Mouse (Mus musculus): ENCODE measurements at regions not wholly inside any gene's neighbourhood (a gene's known extent, or its start where the extent isn't known, plus 50 kb on each side); places are given as distances from the start of the nearest gene placed in this dataset.

GRCm38 (mm10) chr10:37275271-37275670 is 136.6 kb upstream of the Marcks start:
- Histone ChIP-seq H3K9me3 (replicated peaks; ENCODE audit: control insufficient read depth, low read length) (no peaks in the 10 kb centered on the region), H3K9ac (ENCODE audit: low read length) (no peak overlapping the region), H3K27me3 (ENCODE audit: control insufficient read depth, insufficient read depth, low read length) (no peaks in the 10 kb centered on the region), H3K27ac (ENCODE audit: low read length) (no peak overlapping the region), H3K4me1 (ENCODE audit: control insufficient read depth, insufficient read depth, low read length) (peaks cover 2% of the 10 kb centered on the region; the same call in 1 of the 2 replicates), H3K4me3 (ENCODE audit: low read length) (no peak overlapping the region), H3K4me2 (ENCODE audit: low read depth, low read length) (no peak overlapping the region), H3K36me3 (ENCODE audit: control insufficient read depth, insufficient read depth) (no peaks in the 10 kb centered on the region)
- no peak for ATAC-seq (replicated peaks; ENCODE audit: extremely low read depth, insufficient read depth, low FRiP score)
- WGBS: 74% methylated on average over 7 of the region's 7 CpGs

- no peak overlapping the region for H3K4me2 ChIP-seq (ENCODE audit: low read depth, low read length)
- no peak overlapping the region for H3K27ac ChIP-seq (ENCODE audit: low read length)
- no peaks in the 10 kb centered on the region for H3K4me1 ChIP-seq (ENCODE audit: control insufficient read depth, insufficient read depth, low read length)
- H3K9me3 ChIP-seq (replicated peaks; ENCODE audit: control insufficient read depth, low read length): no peaks in the 10 kb centered on the region
- H3K36me3 ChIP-seq (ENCODE audit: control insufficient read depth, insufficient read depth): no peaks in the 10 kb centered on the region
- H3K4me3 ChIP-seq (ENCODE audit: low read length): no peak overlapping the region
- WGBS: 91% methylated on average over 1 of the region's 1 CpGs
- no peak overlapping the region for H3K9ac ChIP-seq (ENCODE audit: low read length)
- no peak for ATAC-seq (replicated peaks; ENCODE audit: extremely low read depth, insufficient read depth, low FRiP score)
- no peaks in the 10 kb centered on the region for H3K27me3 ChIP-seq (ENCODE audit: control insufficient read depth, insufficient read depth, low read length)
These were observed 133.2 kb upstream of the Marcks start for GRCm38 (mm10) chr10:37271967-37272366.

- Histone ChIP-seq H3K27me3 (ENCODE audit: control insufficient read depth, insufficient read depth, low read length) (no peaks in the 10 kb centered on the region), H3K4me3 (ENCODE audit: low read length) (no peak overlapping the region), H3K36me3 (ENCODE audit: control insufficient read depth, insufficient read depth) (no peaks in the 10 kb centered on the region), H3K27ac (ENCODE audit: low read length) (no peak overlapping the region), H3K9ac (ENCODE audit: low read length) (no peak overlapping the region), H3K4me1 (ENCODE audit: control insufficient read depth, insufficient read depth, low read length) (no peaks in the 10 kb centered on the region), H3K9me3 (replicated peaks; ENCODE audit: control insufficient read depth, low read length) (no peaks in the 10 kb centered on the region), H3K4me2 (ENCODE audit: low read depth, low read length) (no peak overlapping the region)
- WGBS: 64% methylated on average over 10 of the region's 10 CpGs
- no peak for ATAC-seq (replicated peaks; ENCODE audit: extremely low read depth, insufficient read depth, low FRiP score)
These were observed 131.7 kb upstream of the Marcks start for GRCm38 (mm10) chr10:37270236-37271000.

- Histone ChIP-seq H3K36me3 (ENCODE audit: control insufficient read depth, insufficient read depth) (no peaks in the 10 kb centered on the region), H3K27ac (ENCODE audit: low read length) (no peak overlapping the region), H3K9me3 (replicated peaks; ENCODE audit: control insufficient read depth, low read length) (no peaks in the 10 kb centered on the region), H3K4me2 (ENCODE audit: low read depth, low read length) (no peak overlapping the region), H3K27me3 (ENCODE audit: control insufficient read depth, insufficient read depth, low read length) (no peaks in the 10 kb centered on the region), H3K4me1 (ENCODE audit: control insufficient read depth, insufficient read depth, low read length) (no peaks in the 10 kb centered on the region), H3K4me3 (ENCODE audit: low read length) (no peak overlapping the region), H3K9ac (ENCODE audit: low read length) (no peak overlapping the region)
- no peak for ATAC-seq (replicated peaks; ENCODE audit: extremely low read depth, insufficient read depth, low FRiP score)
- 78% methylated on average over 1 of the region's 1 CpGs for WGBS
These were observed 128.2 kb upstream of the Marcks start for GRCm38 (mm10) chr10:37266909-37267308.

GRCm38 (mm10) chr10:37260791-37261488 is 122.2 kb upstream of the Marcks start:
- Histone ChIP-seq H3K27ac (ENCODE audit: low read length) (no peak overlapping the region), H3K4me2 (ENCODE audit: low read depth, low read length) (no peak overlapping the region), H3K36me3 (ENCODE audit: control insufficient read depth, insufficient read depth) (no peaks in the 10 kb centered on the region), H3K4me1 (ENCODE audit: control insufficient read depth, insufficient read depth, low read length) (no peaks in the 10 kb centered on the region), H3K27me3 (ENCODE audit: control insufficient read depth, insufficient read depth, low read length) (no peaks in the 10 kb centered on the region), H3K4me3 (ENCODE audit: low read length) (no peak overlapping the region), H3K9ac (ENCODE audit: low read length) (no peak overlapping the region), H3K9me3 (replicated peaks; ENCODE audit: control insufficient read depth, low read length) (no peaks in the 10 kb centered on the region)
- 69% methylated on average over 8 of the region's 8 CpGs for WGBS
- no peak; the same call in 1 of the 2 replicates for ATAC-seq (replicated peaks; ENCODE audit: extremely low read depth, insufficient read depth, low FRiP score)

GRCm38 (mm10) chr10:37259186-37259585 is 120.5 kb upstream of the Marcks start:
- ATAC-seq (replicated peaks; ENCODE audit: extremely low read depth, insufficient read depth, low FRiP score): no peak
- H3K4me2 ChIP-seq (ENCODE audit: low read depth, low read length): no peak overlapping the region
- no peak overlapping the region for H3K27ac ChIP-seq (ENCODE audit: low read length)
- H3K4me1 ChIP-seq (ENCODE audit: control insufficient read depth, insufficient read depth, low read length): no peaks in the 10 kb centered on the region
- no peaks in the 10 kb centered on the region for H3K9me3 ChIP-seq (replicated peaks; ENCODE audit: control insufficient read depth, low read length)
- no peak overlapping the region for H3K9ac ChIP-seq (ENCODE audit: low read length)
- no peak overlapping the region for H3K4me3 ChIP-seq (ENCODE audit: low read length)
- H3K27me3 ChIP-seq (ENCODE audit: control insufficient read depth, insufficient read depth, low read length): no peaks in the 10 kb centered on the region
- WGBS: 85% methylated on average over 3 of the region's 3 CpGs
- no peaks in the 10 kb centered on the region for H3K36me3 ChIP-seq (ENCODE audit: control insufficient read depth, insufficient read depth)

- ATAC-seq (replicated peaks; ENCODE audit: extremely low read depth, insufficient read depth, low FRiP score): no peak
- Histone ChIP-seq H3K9ac (ENCODE audit: low read length) (no peak overlapping the region), H3K9me3 (replicated peaks; ENCODE audit: control insufficient read depth, low read length) (no peaks in the 10 kb centered on the region)
These were observed 118.8 kb upstream of the Marcks start for GRCm38 (mm10) chr10:37257544-37257943.

GRCm38 (mm10) chr10:37250934-37251521 is 112.3 kb upstream of the Marcks start:
- peak; percentile 28; the same call in 1 of the 2 replicates for ATAC-seq (replicated peaks; ENCODE audit: extremely low read depth, insufficient read depth, low FRiP score)
- peaks cover 15% of the 10 kb centered on the region for H3K4me1 ChIP-seq (ENCODE audit: control insufficient read depth, insufficient read depth, low read length)
- 49% methylated on average over 6 of the region's 6 CpGs for whole genome bisulfite sequencing
- H3K36me3 ChIP-seq (ENCODE audit: control insufficient read depth, insufficient read depth): no peaks in the 10 kb centered on the region
- no peak overlapping the region for H3K27ac ChIP-seq (ENCODE audit: low read length)
- H3K4me3 ChIP-seq (ENCODE audit: low read length): no peak overlapping the region
- H3K27me3 ChIP-seq (ENCODE audit: control insufficient read depth, insufficient read depth, low read length): no peaks in the 10 kb centered on the region
- no peaks in the 10 kb centered on the region for H3K9me3 ChIP-seq (replicated peaks; ENCODE audit: control insufficient read depth, low read length)
- H3K9ac ChIP-seq (ENCODE audit: low read length): no peak overlapping the region
- no peak overlapping the region for H3K4me2 ChIP-seq (ENCODE audit: low read depth, low read length)

More at GRCm38 (mm10) chr10:37257544-37257943, 118.8 kb upstream of the Marcks start:
- Histone ChIP-seq H3K4me2 (ENCODE audit: low read depth, low read length) (no peak overlapping the region), H3K27me3 (ENCODE audit: control insufficient read depth, insufficient read depth, low read length) (no peaks in the 10 kb centered on the region), H3K4me1 (ENCODE audit: control insufficient read depth, insufficient read depth, low read length) (no peaks in the 10 kb centered on the region), H3K4me3 (ENCODE audit: low read length) (no peak overlapping the region), H3K27ac (ENCODE audit: low read length) (no peak overlapping the region), H3K36me3 (ENCODE audit: control insufficient read depth, insufficient read depth) (no peaks in the 10 kb centered on the region)
- WGBS: 62% methylated on average over 6 of the region's 6 CpGs

- Histone ChIP-seq H3K27ac (ENCODE audit: low read length) (peak overlapping the region; percentile 66), H3K9ac (ENCODE audit: low read length) (no peak overlapping the region), H3K4me3 (ENCODE audit: low read length) (no peak overlapping the region), H3K36me3 (ENCODE audit: control insufficient read depth, insufficient read depth) (no peaks in the 10 kb centered on the region), H3K4me2 (ENCODE audit: low read depth, low read length) (no peak overlapping the region), H3K4me1 (ENCODE audit: control insufficient read depth, insufficient read depth, low read length) (peaks cover 15% of the 10 kb centered on the region), H3K9me3 (replicated peaks; ENCODE audit: control insufficient read depth, low read length) (no peaks in the 10 kb centered on the region), H3K27me3 (ENCODE audit: control insufficient read depth, insufficient read depth, low read length) (no peaks in the 10 kb centered on the region)
- ATAC-seq (replicated peaks; ENCODE audit: extremely low read depth, insufficient read depth, low FRiP score): peak; percentile 72
- WGBS: 18% methylated on average over 2 of the region's 2 CpGs
These were observed 111.4 kb upstream of the Marcks start for GRCm38 (mm10) chr10:37250157-37250556.

Data from heart, embryonic 16.5 days (tissue).